Mouse (Mus musculus) megakaryocyte, adult 5-6 weeks (primary cell): ENCODE measurements around the gene Soga3. TPM values are rescaled to one million over a fixed set of nuclear protein-coding genes. Genes with fewer than 3 reads are reported as not detected.

ENCODE experiments used
- ATAC-seq: 2 replicates; pipeline ENCODE4 v1.8.0; 2016; ENCODE audit warnings: mild to moderate bottlenecking, inconsistent platforms; ENCODE audit not compliant: poor library complexity, severe bottlenecking
- total RNA-seq, 2 experiments: library from RNA; stranded (forward) in 1 of 2; stranded (reverse) in 1 of 2; fragments of 153-499, 151-499 nt in 1 of 2; fragments of 221-1000, 200-1000 nt in 1 of 2; gene quantifications; 2 replicates each; pipeline versions ENCODE4 v1.2.3 to v1.2.4; 2015 to 2017

Soga3 gene
- total RNA-seq, 2 experiments from 2014 or later, result not detected

- ATAC-seq, result no peak
These were observed 63.1 kb downstream of the Soga3 start for GRCm38 (mm10) chr10:29206730-29207129.

- no peak for ATAC-seq
These were observed 65.1 kb downstream of the Soga3 start for GRCm38 (mm10) chr10:29208735-29209134.

GRCm38 (mm10) chr10:29211453-29211852, 67.8 kb downstream of the Soga3 start, which contains the start of gene 9330159F19Rik:
Gene 9330159F19Rik (plus strand): TSS chr10:29211606.
- ATAC-seq, result no peak

GRCm38 (mm10) chr10:29213534-29214100, 70.0 kb downstream of the Soga3 start:
- ATAC-seq, result no peak

- ATAC-seq, result no peak
These were observed 73.3 kb downstream of the Soga3 start for GRCm38 (mm10) chr10:29216957-29217356.

- no peak for ATAC-seq
These were observed 73.8 kb downstream of the Soga3 start for GRCm38 (mm10) chr10:29217451-29217850.

GRCm38 (mm10) chr10:29225329-29225728, 81.7 kb downstream of the Soga3 start:
- ATAC-seq, result no peak

- no peak for ATAC-seq
These were observed 87.6 kb downstream of the Soga3 start for GRCm38 (mm10) chr10:29231208-29231607.

Other genes starting within 250 kb of the Soga3 start
- gene 2310057J18Rik, start 157.5 kb upstream of the Soga3 start, total RNA-seq (2015), result not detected in 2 replicates
- not detected in 2 replicates for gene 2310057J18Rik, start 157.5 kb upstream of the Soga3 start, total RNA-seq (2017)
- not detected in 2 replicates for gene Gm49353, start 55.1 kb downstream of the Soga3 start, total RNA-seq (2015)
- gene Gm49353, start 55.1 kb downstream of the Soga3 start, total RNA-seq (2017), result not detected in 2 replicates
- not detected in 2 replicates for gene 9330159F19Rik, start 67.8 kb downstream of the Soga3 start, total RNA-seq (2015)
- not detected in 2 replicates for gene 9330159F19Rik, start 67.8 kb downstream of the Soga3 start, total RNA-seq (2017)
- 5.4 and 5.5 TPM in 2 replicates for gene Echdc1, start 169.3 kb downstream of the Soga3 start, total RNA-seq (2015)
- 8.9 and 9.7 TPM in 2 replicates for gene Echdc1, start 169.3 kb downstream of the Soga3 start, total RNA-seq (2017)
- 33.1 and 36.4 TPM in 2 replicates for gene Rnf146, start 218.6 kb downstream of the Soga3 start, total RNA-seq (2015)
- gene Rnf146, start 218.6 kb downstream of the Soga3 start, total RNA-seq (2017), result 49.4 and 50.1 TPM in 2 replicates